Mouse (Mus musculus): Measurements from ENCODE around the gene Orm2.

GRCm38 (mm10) chr4:63389887-63390528, 27.8 kb downstream of the Orm2 start:
- TF ChIP-seq CTCF (IDR thresholded peaks at IDR 0.05; ENCODE audit: extremely low read depth, insufficient read length, insufficient replicate concordance, low read depth, low read length) (no peak), POLR2A (IDR thresholded peaks at IDR 0.05; ENCODE audit: low read depth, low read length) (no peak)

Data from small intestine, adult 2 months (tissue).